Mouse (Mus musculus) lung, postnatal 0 days (tissue): ENCODE data around the gene Henmt1. TPM values are rescaled to one million over a fixed set of nuclear protein-coding genes. Genes with fewer than 3 reads are reported as not detected.

Source experiments
- ATAC-seq: fragments of 200-750 bp; cut with Nextera tagmentation; 2 replicates; pipeline ENCODE4 v1.8.0; 2017; ENCODE audit warnings: moderate library complexity
- DNase-seq: peaks from one replicate; pipeline ENCODE4 v3.0.0-alpha.2; 2016; ENCODE audit warnings: low spot score
- H3K27ac ChIP-seq: fragments of 300-500 bp; sonication (generic); 2 replicates; pipeline ENCODE4 v1.5.1; 2014; ENCODE audit warnings: antibody characterized with exemption, mild to moderate bottlenecking, low read length, mixed read lengths
- H3K27me3 ChIP-seq: fragments of 300-500 bp; sonication (generic); replicated peaks from 2 replicates; pipeline ENCODE4 v1.6.1; 2014; ENCODE audit warnings: low read length, mixed read lengths; ENCODE audit not compliant: insufficient read depth
- H3K36me3 ChIP-seq: fragments of 300-500 bp; sonication (generic); 2 replicates; pipeline ENCODE4 v1.6.1; 2014; ENCODE audit warnings: low read length, mixed read lengths; ENCODE audit not compliant: insufficient read depth
- H3K4me1 ChIP-seq: fragments of 300-500 bp; sonication (generic); 2 replicates; pipeline ENCODE4 v1.6.1; 2014; ENCODE audit warnings: antibody characterized with exemption, low read depth, low read length, mixed read lengths; ENCODE audit not compliant: insufficient read depth
- H3K4me2 ChIP-seq: fragments of 300-500 bp; sonication (generic); replicated peaks from 2 replicates; pipeline ENCODE4 v1.6.1; 2014; ENCODE audit warnings: low read depth, mild to moderate bottlenecking, low read length, moderate library complexity, mixed read lengths
- H3K4me3 ChIP-seq: fragments of 300-500 bp; sonication (generic); 2 replicates; pipeline ENCODE4 v1.5.1; 2014; ENCODE audit warnings: low read depth, low read length
- H3K9ac ChIP-seq: fragments of 300-500 bp; sonication (generic); replicated peaks from 2 replicates; pipeline ENCODE4 v1.6.1; 2014; ENCODE audit warnings: low read depth, mild to moderate bottlenecking
- H3K9me3 ChIP-seq: fragments of 300-500 bp; sonication (generic); 2 replicates; pipeline ENCODE4 v1.6.1; 2016; ENCODE audit warnings: low read length, mixed read lengths
- CTCF ChIP-seq: IDR thresholded peaks from 2 replicates; pipeline ENCODE4 v1.5.1; 2016; ENCODE audit warnings: antibody characterized with exemption, mild to moderate bottlenecking
- EP300 ChIP-seq: IDR thresholded peaks from 2 replicates; pipeline ENCODE4 v1.6.1; 2016; ENCODE audit warnings: antibody characterized with exemption, mild to moderate bottlenecking, control low read depth
- WGBS: fragments of 180-500 bp; shearing (Covaris S2); extraction: QIAGEN DNeasy Blood & Tissue Kit; methylation state at CpG from one replicate; pipeline ENCODE4 v1.1.7; 2014; 5-methylcytosine and 5-hydroxymethylcytosine counted together
- polyA plus RNA-seq: library from polyadenylated mRNA; unstranded; fragments of >200 nt; fragmentation: Nextera tagmentation; extraction: Ambion mirVana; gene quantifications from 2 replicates; pipeline ENCODE4 v1.2.1, GENCODE M21; 2015

Gene Henmt1
- polyA plus RNA-seq, result 0.23 and 0.30 TPM in 2 replicates

- ATAC-seq (no peak), DNase-seq (no peak)
- H3K4me1 ChIP-seq, result no peaks in the 10 kb centered on the region
- no peak within 1 kb of the TSS for H3K27ac ChIP-seq
- H3K27me3 ChIP-seq, result no peaks in the 10 kb centered on the region
- H3K9ac ChIP-seq, result no peak within 1 kb of the TSS
- H3K36me3 ChIP-seq, result no peaks in the 10 kb centered on the region
- no peaks in the 10 kb centered on the region for H3K9me3 ChIP-seq
- H3K4me2 ChIP-seq, result peak within 1 kb of the TSS; percentile 48
- WGBS, result 78% methylated on average over 5 of the region's 5 CpGs
- TF ChIP-seq CTCF (no peak), EP300 (no peak)
- no peak within 1 kb of the TSS for H3K4me3 ChIP-seq
Measured at GRCm38 (mm10) chr3:108939573-108939972, at the start of gene Henmt1. TSS of gene Henmt1 (plus strand) at chr3:108939873.

- ATAC-seq, result no peak
- Histone ChIP-seq H3K9me3 (no peaks in the 10 kb centered on the region), H3K4me3 (no peak within 1 kb of the TSS), H3K9ac (no peak within 1 kb of the TSS), H3K4me1 (no peaks in the 10 kb centered on the region), H3K27ac (no peak within 1 kb of the TSS), H3K36me3 (no peaks in the 10 kb centered on the region), H3K4me2 (no peak within 1 kb of the TSS), H3K27me3 (no peaks in the 10 kb centered on the region)
- TF ChIP-seq EP300, result no peak
- TF ChIP-seq CTCF, result no peak
- DNase-seq, result peak; percentile 49
- 96% methylated on average over 1 of the region's 1 CpGs for WGBS
Measured at GRCm38 (mm10) chr3:108889908-108890307, 49.8 kb upstream of the Henmt1 start, which contains the start of gene Fndc7. TSS of gene Fndc7 (minus strand) at chr3:108890008.

- no peaks in the 10 kb centered on the region for H3K36me3 ChIP-seq
- no peak overlapping the region for H3K4me3 ChIP-seq
- ATAC-seq (no peak), DNase-seq (no peak)
- no peak overlapping the region for H3K4me2 ChIP-seq
- no peaks in the 10 kb centered on the region for H3K27me3 ChIP-seq
- WGBS, result 63% methylated on average over 1 of the region's 1 CpGs
- TF ChIP-seq CTCF, result no peak
- TF ChIP-seq EP300, result no peak
- H3K9ac ChIP-seq, result no peak overlapping the region
- H3K4me1 ChIP-seq, result no peaks in the 10 kb centered on the region
- no peaks in the 10 kb centered on the region for H3K9me3 ChIP-seq
- no peak overlapping the region for H3K27ac ChIP-seq
Measured at GRCm38 (mm10) chr3:108892080-108892479, 47.6 kb upstream of the Henmt1 start.

- H3K9me3 ChIP-seq, result no peaks in the 10 kb centered on the region
- H3K27ac ChIP-seq, result no peak overlapping the region
- no peak for TF ChIP-seq EP300
- no peak for TF ChIP-seq CTCF
- no peaks in the 10 kb centered on the region for H3K4me1 ChIP-seq
- WGBS, result 62% methylated on average over 4 of the region's 4 CpGs
- no peaks in the 10 kb centered on the region for H3K27me3 ChIP-seq
- H3K4me2 ChIP-seq, result no peak overlapping the region
- ATAC-seq (no peak), DNase-seq (no peak)
- no peaks in the 10 kb centered on the region for H3K36me3 ChIP-seq
- H3K4me3 ChIP-seq, result no peak overlapping the region
- H3K9ac ChIP-seq, result no peak overlapping the region
Measured at GRCm38 (mm10) chr3:108892914-108893313, 46.8 kb upstream of the Henmt1 start.

- 92% methylated on average over 4 of the region's 4 CpGs for WGBS
- Histone ChIP-seq H3K4me2 (no peak overlapping the region), H3K4me3 (no peak overlapping the region), H3K27me3 (no peaks in the 10 kb centered on the region), H3K27ac (no peak overlapping the region), H3K36me3 (peaks cover 2% of the 10 kb centered on the region; the same call in 1 of the 2 replicates), H3K9me3 (no peaks in the 10 kb centered on the region), H3K9ac (no peak overlapping the region), H3K4me1 (no peaks in the 10 kb centered on the region)
- no peak for TF ChIP-seq EP300
- TF ChIP-seq CTCF, result no peak
- DNase-seq (no peak), ATAC-seq (no peak)
Measured at GRCm38 (mm10) chr3:108898640-108899039, 41.0 kb upstream of the Henmt1 start.

GRCm38 (mm10) chr3:108900147-108900546 is 39.5 kb upstream of the Henmt1 start:
- no peak for TF ChIP-seq EP300
- TF ChIP-seq CTCF, result no peak
- Histone ChIP-seq H3K4me1 (no peaks in the 10 kb centered on the region), H3K9ac (no peak overlapping the region), H3K4me2 (no peak overlapping the region), H3K27me3 (no peaks in the 10 kb centered on the region), H3K27ac (no peak overlapping the region), H3K36me3 (peaks cover 17% of the 10 kb centered on the region), H3K4me3 (no peak overlapping the region), H3K9me3 (no peaks in the 10 kb centered on the region)
- ATAC-seq (no peak), DNase-seq (peak; percentile 47)
- 78% methylated on average over 3 of the region's 3 CpGs for WGBS

GRCm38 (mm10) chr3:108900681-108901080 is 39.0 kb upstream of the Henmt1 start:
- Histone ChIP-seq H3K4me3 (no peak overlapping the region), H3K27me3 (no peaks in the 10 kb centered on the region), H3K9ac (no peak overlapping the region), H3K4me2 (no peak overlapping the region), H3K27ac (no peak overlapping the region), H3K36me3 (peaks cover 23% of the 10 kb centered on the region), H3K4me1 (no peaks in the 10 kb centered on the region), H3K9me3 (no peaks in the 10 kb centered on the region)
- ATAC-seq (no peak), DNase-seq (no peak)
- TF ChIP-seq EP300 (no peak), CTCF (no peak)
- 76% methylated on average over 5 of the region's 5 CpGs for WGBS
